Mouse (Mus musculus) common myeloid progenitor, adult 5-6 weeks (primary cell): ENCODE results near the gene Epb41. TPM values are rescaled to one million over a fixed set of nuclear protein-coding genes. Genes with fewer than 3 reads are reported as not detected.

Experiments used
- ATAC-seq: replicated peaks from 2 replicates; pipeline ENCODE4 v1.8.0; 2016; ENCODE audit warnings: low read depth, mild to moderate bottlenecking, moderate TSS enrichment, inconsistent platforms; ENCODE audit not compliant: poor library complexity, severe bottlenecking
- total RNA-seq: library from RNA; stranded (forward); fragments of 200-1000, 187-1606 nt; gene quantifications from 2 replicates; pipeline ENCODE4 v1.2.3, GENCODE M21; 2017

Epb41 gene
- 89.1 and 138 TPM in 2 replicates for total RNA-seq

DNA sequence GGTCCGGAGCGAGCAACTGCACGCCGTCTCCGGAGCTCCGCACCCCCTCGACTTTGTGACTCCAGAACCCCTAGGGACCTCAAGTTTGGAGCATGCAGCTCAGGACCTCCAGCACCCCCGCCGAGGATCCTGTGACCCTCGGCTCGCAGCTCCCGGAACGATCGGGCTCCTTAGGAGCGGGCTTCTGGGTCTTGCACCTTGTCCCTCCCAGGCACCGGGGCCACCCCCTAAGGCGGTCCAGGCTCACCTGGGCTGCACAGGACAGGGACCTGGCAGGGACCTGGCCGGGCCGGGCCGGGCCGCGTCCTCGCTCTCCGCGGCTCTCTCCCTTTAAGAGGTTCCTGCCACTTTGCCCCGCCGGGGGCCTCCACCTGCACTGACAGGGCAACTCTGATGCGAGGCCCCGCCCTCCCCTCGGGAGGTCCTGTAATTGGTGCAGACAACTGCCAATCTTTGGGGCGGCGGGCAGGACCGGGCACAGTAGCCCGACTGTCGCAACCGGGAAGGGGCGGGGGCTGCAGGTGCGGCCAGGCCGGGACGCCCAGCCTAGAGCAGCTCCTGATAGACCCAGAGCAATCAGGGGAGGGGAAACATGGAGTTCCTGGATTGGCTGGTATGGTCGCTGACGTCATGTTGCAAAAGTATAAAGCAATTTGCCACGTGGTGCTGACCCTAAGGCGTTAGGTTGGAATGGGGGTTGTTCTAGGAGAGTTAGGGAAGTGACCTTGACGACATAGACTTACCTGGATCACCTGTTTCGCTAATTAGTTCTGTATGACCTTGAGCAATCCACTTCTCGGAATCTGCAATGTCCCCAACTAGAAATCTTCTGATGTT lies at the start of gene Epb41:
TSS of gene Epb41 (minus strand) at position 389 of the 837 bp plus-strand sequence.
- ATAC-seq: peak; percentile 60

DNA sequence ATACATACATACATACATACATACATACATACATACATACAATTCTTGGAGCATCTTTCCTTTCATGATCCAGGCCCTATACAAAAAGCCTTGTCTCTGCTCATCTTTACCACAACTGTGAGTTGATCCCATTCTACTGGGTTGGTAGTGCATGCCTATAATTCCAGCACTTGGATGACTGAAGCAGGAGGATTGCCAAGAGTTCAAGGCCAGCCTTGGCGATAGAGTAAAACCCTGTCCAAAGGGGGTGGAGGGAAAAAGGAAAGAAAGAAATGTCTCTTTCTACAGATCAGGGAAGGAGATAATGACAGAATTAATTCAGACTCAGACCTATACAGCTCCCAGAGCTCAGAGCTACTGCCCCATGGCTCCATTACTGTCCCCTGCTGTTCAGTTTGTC lies 48.0 kb upstream of the Epb41 start:
- no peak for ATAC-seq

DNA sequence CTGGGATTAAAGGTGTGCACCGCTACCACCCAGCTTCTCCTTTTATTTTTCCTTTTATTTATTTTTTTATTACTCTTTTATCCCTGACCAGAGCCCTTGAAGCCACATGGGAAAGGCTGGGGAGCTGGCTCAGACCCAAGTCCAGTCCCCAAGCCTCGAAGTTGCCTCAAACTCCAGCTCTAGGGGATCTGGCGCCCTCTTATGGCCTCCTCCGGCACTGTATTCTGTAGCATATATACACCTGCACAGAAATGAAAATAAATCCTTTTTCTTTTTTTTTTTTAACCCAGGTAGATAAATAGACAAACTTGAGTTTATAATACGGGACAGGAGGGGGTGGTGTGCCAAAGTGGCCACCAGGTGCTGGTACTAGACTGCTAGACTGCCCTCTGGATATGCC lies 46.6 kb upstream of the Epb41 start:
- ATAC-seq: no peak

DNA sequence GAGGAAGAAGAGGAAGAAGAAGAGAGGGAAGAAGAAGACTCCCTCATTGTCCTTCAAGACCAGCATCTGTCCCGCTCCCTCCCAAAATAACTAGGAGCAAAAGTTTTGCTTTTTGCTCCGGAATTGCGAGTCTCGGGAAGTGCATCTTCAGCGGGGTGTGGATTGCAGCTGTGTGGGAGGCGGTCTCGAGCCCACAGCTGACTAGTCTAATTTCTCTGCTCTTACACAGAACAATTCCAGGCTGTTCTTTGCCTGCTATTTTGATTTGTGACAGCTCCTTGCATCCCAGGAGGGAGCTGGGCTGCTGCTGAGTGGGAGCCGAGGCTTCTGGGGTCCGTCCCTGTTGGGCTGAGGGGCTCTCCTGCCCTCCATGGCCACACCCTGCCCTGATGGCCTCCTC lies 44.4 kb upstream of the Epb41 start:
- ATAC-seq: no peak

DNA sequence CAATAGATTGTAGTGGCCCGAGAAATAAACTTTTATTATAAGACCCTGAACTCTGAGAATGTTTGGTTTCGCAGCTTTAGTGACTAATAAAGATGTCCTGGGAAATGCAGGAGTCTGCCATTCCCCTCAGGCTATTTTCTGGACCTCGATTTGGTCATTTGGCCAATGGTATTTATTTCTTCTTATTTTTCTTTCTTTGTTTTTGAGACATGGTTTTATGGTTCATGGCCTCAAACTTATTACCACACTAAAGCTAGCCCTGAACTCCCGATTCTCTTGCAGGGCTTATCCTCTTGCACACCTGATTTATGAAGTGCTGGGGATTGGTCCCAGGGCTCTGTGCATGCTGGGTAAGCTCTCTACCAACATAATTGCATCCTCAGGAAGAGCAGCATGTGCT lies 41.2 kb upstream of the Epb41 start:
- ATAC-seq: no peak

DNA sequence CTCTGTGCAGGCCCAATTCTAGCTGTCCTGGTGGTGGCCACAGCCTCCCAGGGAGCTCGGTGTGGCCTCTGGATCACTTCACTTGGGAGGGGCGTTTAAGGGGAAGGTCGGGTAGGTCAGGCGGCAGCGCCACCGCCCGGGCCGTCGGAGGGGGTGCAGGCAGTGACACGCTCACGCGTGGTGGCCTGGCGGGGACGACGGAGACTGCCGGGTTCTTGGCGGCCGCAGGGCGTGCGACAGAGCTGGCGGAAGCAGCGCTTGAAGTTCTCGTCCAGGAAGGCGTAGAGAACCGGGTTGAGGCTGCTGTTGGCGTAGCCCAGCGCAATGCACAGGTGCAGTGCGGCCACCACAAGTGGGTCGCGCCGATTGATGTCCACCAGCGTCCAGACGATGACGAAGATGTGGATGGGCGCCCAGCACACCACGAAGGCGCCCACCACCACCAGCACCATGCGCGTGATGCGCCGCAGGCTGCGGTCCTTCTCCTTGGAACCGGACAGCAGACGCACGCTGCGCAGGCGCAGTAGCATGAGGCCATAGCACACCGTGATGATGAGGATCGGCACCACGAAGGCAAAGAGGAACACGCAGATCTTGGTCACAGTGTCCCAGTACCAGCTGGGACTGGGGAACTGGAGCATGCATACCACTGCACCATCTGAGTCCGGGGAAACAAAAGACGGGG lies 38.4 kb upstream of the Epb41 start:
- peak; percentile 58 for ATAC-seq

DNA sequence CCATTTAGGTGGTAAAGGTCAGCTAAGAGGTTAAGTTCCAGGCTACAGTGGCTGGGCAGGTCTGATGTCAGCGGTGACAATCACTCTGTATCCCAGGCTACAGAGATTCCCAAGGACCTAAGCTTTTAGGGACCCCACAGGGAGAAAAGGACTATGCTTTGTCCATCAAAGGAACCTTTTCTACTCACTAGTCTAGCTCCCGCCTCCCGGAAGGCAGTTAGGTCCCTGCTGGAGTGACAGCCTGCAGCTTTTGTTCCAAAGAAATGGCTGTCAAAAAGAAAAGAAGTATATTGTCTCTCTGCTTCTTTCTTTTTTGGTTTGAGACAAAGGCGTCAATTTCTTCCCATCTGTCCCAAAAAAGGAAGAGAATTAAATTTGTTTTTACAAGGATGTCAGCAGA lies 36.1 kb upstream of the Epb41 start:
- ATAC-seq: no peak

DNA sequence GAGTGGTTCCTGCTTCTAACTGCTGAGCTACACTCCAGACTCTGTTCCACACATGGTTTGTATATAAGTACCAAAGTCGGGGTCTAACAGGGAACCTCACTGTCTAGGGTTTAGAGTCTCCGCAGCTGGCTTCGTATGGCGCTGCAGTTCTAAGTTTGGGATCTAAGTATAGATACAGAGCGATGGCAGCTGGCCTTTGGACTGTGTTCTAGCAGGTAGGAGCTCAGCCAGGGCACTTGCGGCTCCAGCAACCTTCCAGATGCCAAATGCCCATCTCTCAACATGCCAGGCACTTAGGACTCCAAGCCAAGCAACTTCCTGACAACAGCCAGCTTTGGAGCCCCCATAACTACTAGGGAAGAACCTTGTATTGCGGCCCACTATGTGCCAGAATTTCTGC lies 33.1 kb upstream of the Epb41 start:
- ATAC-seq: no peak

DNA sequence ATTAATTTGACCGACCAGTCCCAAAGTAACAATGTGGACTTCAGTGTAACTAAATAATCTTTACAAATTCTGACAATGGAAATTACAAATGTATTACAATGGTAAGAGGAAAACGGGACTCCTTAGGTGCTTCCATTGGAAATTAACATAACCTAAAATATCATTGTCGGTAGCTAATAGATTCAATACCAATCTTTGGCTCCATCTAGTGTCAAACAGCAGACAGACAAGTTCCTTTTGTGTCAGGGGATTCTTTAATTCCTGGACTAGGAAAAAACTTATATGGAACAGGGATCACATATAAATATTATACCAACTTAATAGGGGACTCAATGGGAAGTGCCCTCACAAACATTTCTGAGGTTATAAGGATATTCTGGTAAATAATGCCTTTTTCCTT lies 26.0 kb upstream of the Epb41 start:
- no peak for ATAC-seq

DNA sequence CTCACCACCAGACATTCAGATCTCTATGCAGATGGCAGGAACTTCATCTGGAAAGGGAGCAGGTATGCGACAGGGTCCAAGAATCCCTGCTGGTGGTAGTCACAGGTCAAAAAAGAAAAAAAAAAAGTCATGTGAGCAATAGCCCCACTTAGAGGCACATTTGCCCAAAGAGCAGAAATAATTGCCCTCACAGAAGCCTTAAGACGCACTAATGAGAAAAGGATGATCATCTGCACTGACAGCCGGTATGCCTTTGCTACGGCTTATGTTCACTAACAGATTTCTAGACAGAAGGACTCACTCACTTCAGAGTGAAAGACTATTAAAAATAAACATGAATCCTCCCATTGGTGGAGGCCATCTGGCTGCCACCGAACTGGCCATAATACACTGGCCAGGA lies 24.4 kb upstream of the Epb41 start:
- no peak for ATAC-seq

DNA sequence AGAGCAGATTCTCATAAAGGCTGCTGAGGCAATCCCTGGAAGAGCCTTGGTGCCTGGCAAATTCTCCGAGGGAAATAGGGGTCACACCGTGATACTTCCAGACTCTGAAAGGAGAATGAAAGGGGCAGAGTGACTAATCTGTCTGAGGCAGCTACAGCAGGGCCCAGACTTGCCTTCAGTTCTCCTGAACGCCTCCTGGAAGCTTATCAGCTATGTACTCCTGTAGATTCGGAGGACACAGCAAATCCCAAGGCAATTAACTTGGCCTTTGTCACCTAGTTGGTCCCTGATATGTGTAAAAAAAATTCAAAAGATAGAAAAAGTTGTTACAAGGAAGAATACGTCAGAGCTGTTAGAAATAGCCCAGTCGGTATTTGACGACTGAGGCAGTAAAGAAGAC lies 19.9 kb upstream of the Epb41 start:
- ATAC-seq: no peak

DNA sequence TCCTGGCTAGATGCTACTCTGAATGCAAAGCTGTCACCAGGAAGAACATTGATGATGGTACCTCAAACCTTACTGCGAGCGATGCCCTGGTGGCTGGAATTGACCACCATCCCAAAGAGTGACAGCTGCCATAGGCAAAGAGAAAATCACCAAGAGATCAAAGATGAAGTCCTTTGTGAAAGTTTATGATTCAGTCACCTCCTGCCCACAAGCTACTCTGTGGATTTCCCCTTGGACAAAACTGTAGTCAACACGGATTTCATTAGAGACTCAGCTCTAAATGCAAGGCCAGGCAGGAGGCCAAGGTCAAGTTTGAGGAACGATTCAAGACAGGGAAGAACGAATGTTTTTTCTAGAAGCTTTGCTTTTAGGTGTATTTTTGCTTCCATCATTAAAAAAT lies 18.8 kb upstream of the Epb41 start:
- no peak for ATAC-seq

DNA sequence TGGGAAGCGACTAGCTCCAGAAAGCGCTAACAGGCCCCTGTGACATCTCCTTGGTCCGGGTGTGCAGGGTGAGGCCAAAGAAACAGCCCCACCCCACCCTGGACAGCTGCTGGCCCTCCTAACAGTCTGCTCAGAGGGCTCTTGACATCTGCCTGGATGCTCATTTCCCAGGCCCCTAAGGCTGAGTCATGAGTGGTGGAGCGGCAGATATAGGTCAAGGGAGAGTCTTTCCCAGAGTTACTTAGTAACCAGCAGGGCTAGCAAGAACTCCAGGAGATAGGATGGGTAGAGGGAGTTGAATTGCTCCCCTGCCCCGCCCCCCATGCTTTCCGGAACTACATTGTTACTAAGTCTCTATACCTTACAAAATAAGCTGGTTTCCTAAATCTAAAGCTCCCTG lies 18.0 kb upstream of the Epb41 start:
- no peak for ATAC-seq

DNA sequence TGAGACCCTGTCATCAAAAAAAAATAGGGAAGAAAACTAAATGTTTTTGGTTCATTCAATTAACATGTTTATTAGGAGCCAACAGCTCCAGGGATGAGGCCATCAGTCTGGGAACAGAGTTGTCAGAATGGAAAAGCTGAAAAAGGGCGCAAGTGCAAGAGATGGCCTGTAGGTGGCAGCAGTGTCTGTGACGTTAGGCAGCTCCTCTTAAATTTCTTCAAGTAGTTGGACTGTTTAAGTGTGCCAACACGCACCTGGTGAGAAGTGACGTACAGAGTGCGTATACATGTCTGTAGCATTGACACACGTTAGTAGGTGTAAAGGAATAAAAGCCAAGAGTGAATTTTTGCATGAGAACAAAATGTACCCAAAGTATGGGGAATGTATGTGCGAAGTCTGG lies 13.8 kb upstream of the Epb41 start:
- ATAC-seq: peak; percentile 74

DNA sequence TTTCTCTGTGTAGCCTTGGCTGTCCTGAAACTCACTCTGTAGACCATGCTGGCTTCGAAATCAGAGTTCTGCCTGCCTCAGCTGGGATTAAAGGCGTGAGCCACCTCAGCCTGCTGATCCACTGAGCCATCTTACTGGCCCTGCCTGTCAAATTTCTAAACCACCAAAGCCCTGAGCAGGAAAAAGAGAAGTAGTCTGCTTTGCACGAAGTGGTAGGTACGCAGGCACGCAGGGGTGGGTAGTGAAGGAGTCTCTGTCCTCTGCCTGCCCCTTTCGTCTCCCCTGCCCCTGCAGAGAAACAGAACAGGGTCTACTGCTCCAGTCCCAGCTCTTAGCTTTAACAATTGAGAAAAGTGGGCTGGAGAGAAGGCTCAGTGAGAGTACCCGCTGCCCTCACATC lies 10.0 kb upstream of the Epb41 start:
- peak; percentile 63; the same call in 1 of the 2 replicates for ATAC-seq

DNA sequence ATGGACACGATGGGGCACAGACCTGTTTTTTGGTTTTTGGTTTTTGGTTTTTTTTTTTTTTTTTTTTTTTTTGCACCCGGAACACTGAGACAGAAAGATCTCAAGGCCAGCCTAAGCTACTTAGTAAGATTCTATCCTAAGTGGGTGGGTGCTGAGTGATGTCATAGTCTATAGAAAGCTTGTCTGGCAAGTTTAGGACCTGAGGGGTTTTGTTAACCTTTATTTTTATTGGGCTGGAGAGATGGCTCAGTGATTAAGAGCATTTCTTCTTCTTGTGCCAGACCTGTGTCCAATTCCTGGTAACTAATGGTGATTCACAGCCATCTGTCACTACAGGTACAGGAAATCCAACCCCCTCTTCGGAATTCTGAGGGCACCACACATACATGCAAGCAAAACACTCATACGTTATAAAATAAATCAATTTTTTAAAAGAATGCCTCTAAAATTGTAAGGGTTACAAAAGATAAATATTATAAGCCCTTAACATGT lies 5.4 kb upstream of the Epb41 start:
- ATAC-seq: no peak

DNA sequence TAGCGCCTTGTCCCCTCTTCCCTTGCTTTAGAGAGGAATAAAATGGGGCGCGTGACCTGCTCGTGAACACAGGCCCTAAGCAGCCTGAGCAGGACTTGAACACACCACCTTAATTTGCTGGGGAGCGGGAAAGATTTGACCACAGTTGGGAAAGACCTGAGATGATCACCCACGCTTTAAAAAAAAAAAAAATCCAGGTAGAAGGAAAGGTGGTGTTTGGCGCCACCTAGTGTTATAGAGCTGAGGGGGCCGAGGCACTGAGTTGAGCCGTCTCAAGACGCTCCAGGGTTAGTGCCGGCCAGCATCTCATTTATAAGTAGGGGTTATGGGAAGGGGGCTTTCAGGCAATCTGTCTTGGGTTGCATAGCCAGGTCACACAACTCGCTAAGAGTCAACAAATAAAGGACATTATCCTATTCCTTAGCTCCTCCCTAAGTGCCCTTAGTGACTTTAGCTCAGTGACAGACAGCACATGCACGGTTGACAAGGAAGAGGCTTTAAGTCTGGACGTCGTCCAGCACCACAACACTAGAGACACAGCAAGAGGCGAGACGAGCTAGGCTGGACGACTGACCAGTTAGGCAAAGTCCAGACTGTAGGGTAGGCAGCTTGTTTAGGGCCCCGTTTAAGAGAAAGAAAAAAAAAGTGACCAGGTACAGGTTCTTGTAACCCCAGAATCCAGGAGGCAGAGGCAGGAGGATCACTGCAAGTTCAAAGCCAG lies 4.6 kb upstream of the Epb41 start:
- ATAC-seq: no peak

DNA sequence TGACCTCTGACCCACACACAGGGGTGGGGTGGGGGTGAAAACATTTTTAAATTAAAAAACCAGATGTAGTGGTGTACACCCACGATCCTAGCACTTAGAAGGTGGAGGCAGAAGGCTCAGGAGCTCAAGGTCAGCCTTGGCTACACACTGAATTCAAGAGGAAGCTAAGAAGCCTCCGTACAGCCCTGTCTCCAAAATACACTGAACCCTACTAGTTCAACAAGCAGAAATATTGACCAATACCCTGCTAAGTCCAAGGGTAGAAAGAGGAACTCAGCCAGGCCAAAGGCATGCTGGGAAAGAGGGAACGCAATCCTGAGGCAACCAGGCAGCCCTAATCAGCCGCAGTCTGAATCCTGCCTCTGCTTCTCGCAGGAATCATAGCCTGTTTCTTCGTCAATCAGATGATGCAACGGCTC lies 3.2 kb upstream of the Epb41 start:
- ATAC-seq: peak; percentile 14

DNA sequence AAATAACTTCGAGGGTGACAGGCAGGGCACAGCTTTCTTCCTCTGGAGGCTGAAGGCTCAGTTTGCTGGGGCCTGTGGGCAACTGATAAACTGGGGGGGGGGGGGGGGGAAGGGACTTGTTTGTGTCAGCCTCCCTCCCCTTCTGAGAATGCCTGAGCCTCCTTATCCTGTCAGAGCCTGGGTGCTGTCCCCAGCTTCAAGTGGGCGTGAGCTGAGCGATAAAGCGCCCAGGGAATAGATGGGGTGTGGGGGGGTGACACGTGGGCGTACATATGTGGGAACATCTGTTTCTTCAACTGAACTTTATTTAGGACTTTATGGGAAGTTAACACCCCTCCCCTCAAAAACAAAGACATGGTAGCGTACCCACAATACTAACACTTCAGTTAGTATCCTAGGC lies 2.3 kb upstream of the Epb41 start:
- peak; percentile 27 for ATAC-seq

DNA sequence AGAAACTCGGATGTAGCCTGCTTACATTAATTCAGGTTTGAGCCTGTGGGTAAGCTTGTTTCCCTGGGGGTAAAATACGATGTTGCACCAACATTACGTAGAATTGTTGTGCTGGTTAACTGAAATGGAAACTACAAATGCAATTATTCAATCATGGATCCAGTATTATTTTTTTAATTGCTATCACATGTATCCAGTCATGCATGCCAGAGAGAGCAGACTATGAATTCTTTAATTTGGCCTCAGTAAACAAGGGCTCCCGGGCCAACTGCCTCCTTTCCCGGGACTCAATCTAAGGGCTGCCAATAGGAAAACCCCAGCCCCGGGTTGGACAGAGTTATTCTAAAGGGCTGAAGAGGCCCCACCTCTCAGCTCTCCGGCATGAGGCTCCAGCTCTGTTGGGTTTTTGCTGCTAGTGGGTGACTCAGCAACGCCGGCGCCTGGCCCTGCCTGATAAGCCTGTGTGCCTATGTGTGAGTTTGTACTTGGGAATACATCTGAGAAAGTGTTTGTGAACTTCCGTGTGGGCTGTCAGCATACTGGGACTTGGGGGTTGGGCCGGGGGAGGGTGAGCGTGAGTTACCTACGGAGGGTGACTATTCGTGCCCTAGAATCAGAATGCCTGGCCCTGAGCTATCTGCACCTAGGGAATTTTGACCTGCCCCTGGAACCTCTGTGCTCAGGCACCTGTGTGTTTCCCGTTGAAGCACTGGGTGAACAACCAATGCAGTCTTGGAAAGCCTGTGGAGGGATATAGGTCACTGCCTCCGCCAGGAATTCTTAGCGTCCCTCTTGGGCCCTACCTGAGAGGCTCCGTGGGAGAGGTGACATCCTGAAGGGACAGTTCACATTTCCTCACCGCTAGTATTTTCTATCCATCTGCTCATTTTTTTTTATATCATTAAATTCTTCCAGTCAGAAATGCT lies 1.6 kb upstream of the Epb41 start:
- peak; percentile 59 for ATAC-seq
